Mouse (Mus musculus) thymus, adult 2 months (tissue): ENCODE measurements at regions not wholly inside any gene's neighbourhood (a gene's known extent, or its start where the extent isn't known, plus 50 kb on each side); places are given as distances from the start of the nearest gene placed in this dataset.

ENCODE experiments used
- CTCF ChIP-seq: fragments of 200-500 bp; IDR thresholded peaks from 2 replicates; pipeline ENCODE4 v1.5.1; 2012; ENCODE audit warnings: mild to moderate bottlenecking, control low read depth, low read length, moderate library complexity, borderline replicate concordance; ENCODE audit not compliant: control insufficient read depth, poor library complexity, insufficient read depth; ENCODE audit errors: extremely low read depth
- POLR2A ChIP-seq: fragments of 200-500 bp; IDR thresholded peaks from 2 replicates; pipeline ENCODE4 v1.6.1; 2012; ENCODE audit warnings: mild to moderate bottlenecking, low read length, control low read depth, moderate library complexity; ENCODE audit not compliant: control insufficient read depth, poor library complexity, insufficient read depth; ENCODE audit errors: extremely low read depth

- no peak for TF ChIP-seq CTCF
- TF ChIP-seq POLR2A = no peak
Measured at GRCm38 (mm10) chr12:107142226-107142625, 346.2 kb upstream of the 3110018I06Rik start.
